Mouse (Mus musculus): ENCODE measurements around the gene Chchd1. TPM values are rescaled to one million over a fixed set of nuclear protein-coding genes. Genes with fewer than 3 reads are reported as not detected.

Gene Chchd1
- polyA plus RNA-seq, 1 experiment from 2014 or later, result 218 TPM

DNA sequence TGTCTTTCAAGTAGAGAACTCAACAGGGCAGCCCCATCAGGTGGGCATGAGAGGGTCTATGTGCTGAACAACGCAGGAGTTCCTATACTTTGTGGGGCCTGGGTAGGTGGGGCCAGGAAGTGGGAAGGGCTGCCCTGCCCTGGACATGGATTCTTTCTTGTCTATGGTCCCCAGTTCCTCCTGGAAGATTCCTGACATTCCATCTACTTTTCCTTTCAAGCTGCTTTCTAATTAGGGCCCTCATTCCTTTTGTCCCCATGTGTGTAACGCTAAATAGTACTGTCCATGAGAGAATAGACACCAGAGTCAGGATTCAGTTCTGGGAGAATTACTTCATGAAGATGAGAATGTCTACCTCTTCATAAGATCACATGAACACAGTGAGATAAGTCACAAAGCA, 39.2 kb upstream of the Chchd1 start:
- WGBS, result 27% methylated on average over 2 of the region's 2 CpGs
- Histone ChIP-seq H3K4me2 (peak overlapping the region; percentile 96), H3K36me3 (no peaks in the 10 kb centered on the region), H3K9me3 (replicated peaks) (no peaks in the 10 kb centered on the region), H3K9ac (peak overlapping the region; percentile 83), H3K27me3 (no peaks in the 10 kb centered on the region), H3K27ac (peak overlapping the region; percentile 94), H3K4me3 (peak overlapping the region; percentile 71), H3K4me1 (replicated peaks) (peaks cover 40% of the 10 kb centered on the region)
- ATAC-seq (replicated peaks; ENCODE audit: insufficient number of reproducible peaks, insufficient read depth, low FRiP score, low read depth), result no peak; the same call in 1 of the 2 replicates

- peak overlapping the region; percentile 71 for H3K4me3 ChIP-seq
- H3K9me3 ChIP-seq (replicated peaks), result no peaks in the 10 kb centered on the region
- no peaks in the 10 kb centered on the region for H3K27me3 ChIP-seq
- H3K4me2 ChIP-seq, result peak overlapping the region; percentile 96
- H3K36me3 ChIP-seq, result no peaks in the 10 kb centered on the region
- peak; percentile 71 for ATAC-seq (replicated peaks; ENCODE audit: insufficient number of reproducible peaks, insufficient read depth, low FRiP score, low read depth)
- H3K27ac ChIP-seq, result peak overlapping the region; percentile 94
- whole genome bisulfite sequencing, result 24% methylated on average over 3 of the region's 3 CpGs
- H3K4me1 ChIP-seq (replicated peaks), result peaks cover 45% of the 10 kb centered on the region
- peak overlapping the region; percentile 83 for H3K9ac ChIP-seq
These were observed 38.4 kb upstream of the Chchd1 start for GRCm38 (mm10) chr14:20664436-20664835.

GRCm38 (mm10) chr14:20667469-20667868, 35.3 kb upstream of the Chchd1 start:
- Histone ChIP-seq H3K4me3 (peak overlapping the region; percentile 50), H3K9ac (peak overlapping the region; percentile 66), H3K27me3 (no peaks in the 10 kb centered on the region), H3K4me2 (peak overlapping the region; percentile 60), H3K9me3 (replicated peaks) (no peaks in the 10 kb centered on the region), H3K4me1 (replicated peaks) (peaks cover 20% of the 10 kb centered on the region), H3K36me3 (no peaks in the 10 kb centered on the region), H3K27ac (peak overlapping the region; percentile 92)
- no peak for ATAC-seq (replicated peaks; ENCODE audit: insufficient number of reproducible peaks, insufficient read depth, low FRiP score, low read depth)
- 64% methylated on average over 1 of the region's 1 CpGs for WGBS

DNA sequence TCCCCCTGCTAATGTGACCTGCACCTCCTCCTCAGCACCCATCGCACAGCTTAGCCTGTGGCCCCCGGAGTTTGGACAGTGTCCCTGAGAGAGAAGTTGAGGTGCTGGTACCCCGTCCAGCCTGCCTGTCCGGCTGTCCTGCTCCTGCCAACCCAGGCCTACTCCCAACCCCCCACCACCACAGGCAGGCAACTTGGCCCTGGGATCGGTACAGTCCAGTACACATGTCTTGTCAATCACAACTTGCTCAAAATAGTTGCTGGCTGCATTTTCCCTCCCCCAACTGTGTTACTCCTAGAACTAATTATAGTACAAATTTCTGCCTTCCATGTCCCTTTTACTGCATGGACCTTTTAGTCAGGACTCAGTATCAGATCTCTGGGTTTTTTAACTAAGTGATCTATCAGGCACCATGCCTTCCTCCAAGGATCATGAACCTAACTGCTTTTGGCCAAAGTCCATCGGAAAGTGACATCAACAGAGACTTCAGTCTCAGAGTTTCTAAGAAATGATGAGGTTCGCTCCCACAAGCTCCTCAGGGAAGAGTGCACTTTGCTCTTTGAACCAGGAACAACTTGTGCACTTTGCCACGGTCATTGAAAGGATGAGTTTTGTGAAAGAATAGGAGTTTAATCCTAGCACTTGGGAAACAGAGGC, 34.5 kb upstream of the Chchd1 start, which contains the start of gene Synpo2l:
TSS of gene Synpo2l (minus strand) at position 201 of the 657 bp plus-strand sequence.
- Histone ChIP-seq H3K27ac (peak within 1 kb of the TSS; percentile 92), H3K36me3 (no peaks in the 10 kb centered on the region), H3K4me2 (peak within 1 kb of the TSS; percentile 60), H3K27me3 (no peaks in the 10 kb centered on the region), H3K9ac (peak within 1 kb of the TSS; percentile 66), H3K4me1 (replicated peaks) (peaks cover 20% of the 10 kb centered on the region), H3K9me3 (replicated peaks) (no peaks in the 10 kb centered on the region), H3K4me3 (peak within 1 kb of the TSS; percentile 50)
- ATAC-seq (replicated peaks; ENCODE audit: insufficient number of reproducible peaks, insufficient read depth, low FRiP score, low read depth), result peak; percentile 71
- 51% methylated on average over 8 of the region's 8 CpGs for WGBS

- Histone ChIP-seq H3K27ac (no peak overlapping the region), H3K4me3 (no peak overlapping the region), H3K9me3 (replicated peaks) (no peaks in the 10 kb centered on the region), H3K27me3 (no peaks in the 10 kb centered on the region), H3K4me2 (no peak overlapping the region; the same call in 1 of the 2 replicates), H3K36me3 (peaks cover 23% of the 10 kb centered on the region), H3K4me1 (replicated peaks) (peaks cover 22% of the 10 kb centered on the region), H3K9ac (no peak overlapping the region)
- WGBS, result 92% methylated on average over 2 of the region's 2 CpGs
- no peak for ATAC-seq (replicated peaks; ENCODE audit: insufficient number of reproducible peaks, insufficient read depth, low FRiP score, low read depth)
These were observed 29.8 kb upstream of the Chchd1 start for GRCm38 (mm10) chr14:20672990-20673389.

DNA sequence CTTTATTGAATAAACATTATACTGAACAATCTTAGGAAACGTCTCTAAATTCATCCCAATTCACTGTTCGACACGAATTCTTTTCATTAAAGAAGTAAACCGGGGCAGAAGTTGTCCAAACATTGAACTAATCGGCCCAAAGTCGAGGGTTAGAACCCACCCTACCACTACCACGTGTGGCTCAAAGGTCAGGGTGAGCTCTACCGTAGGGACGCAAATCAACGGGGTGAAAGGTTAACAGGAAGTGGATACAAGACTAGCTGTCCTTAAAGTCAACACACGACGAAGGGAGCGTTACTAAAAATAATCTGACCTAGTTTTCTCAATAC, 29.1 kb upstream of the Chchd1 start:
- ATAC-seq (replicated peaks; ENCODE audit: insufficient number of reproducible peaks, insufficient read depth, low FRiP score, low read depth), result peak; percentile 11; the same call in 1 of the 2 replicates
- no peaks in the 10 kb centered on the region for H3K27me3 ChIP-seq
- H3K4me1 ChIP-seq (replicated peaks), result peaks cover 18% of the 10 kb centered on the region
- H3K9me3 ChIP-seq (replicated peaks), result no peaks in the 10 kb centered on the region
- H3K9ac ChIP-seq, result peak overlapping the region; percentile 51
- peaks cover 30% of the 10 kb centered on the region for H3K36me3 ChIP-seq
- H3K4me2 ChIP-seq, result peak overlapping the region; percentile 72
- peak overlapping the region; percentile 95 for H3K27ac ChIP-seq
- H3K4me3 ChIP-seq, result peak overlapping the region; percentile 72
- WGBS, result 10% methylated on average over 13 of the region's 13 CpGs

DNA sequence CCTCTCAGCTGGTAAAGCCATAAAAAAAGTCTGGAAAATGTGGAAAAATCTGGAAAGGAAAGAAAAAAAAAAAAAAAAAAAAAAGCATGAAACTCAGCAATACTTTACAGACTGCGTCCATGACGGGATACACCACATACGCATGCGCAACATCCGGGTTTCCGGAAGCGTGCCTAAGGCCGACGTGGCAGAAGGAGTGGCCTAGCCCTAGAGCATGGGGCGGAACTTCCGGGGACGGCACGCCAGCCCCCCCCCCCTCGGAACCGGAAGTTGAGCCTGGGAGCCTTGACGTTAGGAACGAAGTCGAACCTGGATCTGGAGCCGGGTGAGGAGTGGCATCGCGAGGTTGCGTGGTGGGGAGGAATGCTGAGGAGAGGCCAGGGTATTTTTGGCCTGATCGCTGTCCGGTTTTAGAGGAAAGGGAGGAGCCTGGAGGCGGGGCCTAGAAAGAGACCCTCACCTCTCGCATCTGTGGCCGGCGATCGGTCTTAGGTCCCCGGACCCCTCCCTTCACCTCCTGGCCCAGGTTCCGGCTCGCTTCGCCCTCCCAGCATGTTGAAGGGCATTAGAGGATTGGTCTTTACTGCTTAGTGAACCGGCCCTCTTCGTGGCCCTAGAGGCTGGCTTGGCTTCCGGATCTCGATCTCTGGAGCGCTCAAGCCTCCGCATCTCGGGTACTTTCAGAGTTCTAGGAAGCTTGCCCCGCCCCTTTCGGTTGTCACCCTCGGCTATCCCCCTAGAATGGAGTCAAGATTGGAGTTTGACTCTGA, 28.6 kb upstream of the Chchd1 start, which contains the start of gene Sec24c:
TSS of gene Sec24c (plus strand) at position 245 of the 770 bp plus-strand sequence.
- Histone ChIP-seq H3K9ac (peak within 1 kb of the TSS; percentile 70), H3K4me1 (replicated peaks) (peaks cover 13% of the 10 kb centered on the region), H3K36me3 (peaks cover 36% of the 10 kb centered on the region), H3K27me3 (no peaks in the 10 kb centered on the region), H3K4me2 (peak within 1 kb of the TSS; percentile 72), H3K4me3 (peak within 1 kb of the TSS; percentile 72), H3K9me3 (replicated peaks) (no peaks in the 10 kb centered on the region), H3K27ac (peak within 1 kb of the TSS; percentile 95)
- peak; percentile 97 for ATAC-seq (replicated peaks; ENCODE audit: insufficient number of reproducible peaks, insufficient read depth, low FRiP score, low read depth)
- 1% methylated on average over 43 of the region's 43 CpGs for WGBS

DNA sequence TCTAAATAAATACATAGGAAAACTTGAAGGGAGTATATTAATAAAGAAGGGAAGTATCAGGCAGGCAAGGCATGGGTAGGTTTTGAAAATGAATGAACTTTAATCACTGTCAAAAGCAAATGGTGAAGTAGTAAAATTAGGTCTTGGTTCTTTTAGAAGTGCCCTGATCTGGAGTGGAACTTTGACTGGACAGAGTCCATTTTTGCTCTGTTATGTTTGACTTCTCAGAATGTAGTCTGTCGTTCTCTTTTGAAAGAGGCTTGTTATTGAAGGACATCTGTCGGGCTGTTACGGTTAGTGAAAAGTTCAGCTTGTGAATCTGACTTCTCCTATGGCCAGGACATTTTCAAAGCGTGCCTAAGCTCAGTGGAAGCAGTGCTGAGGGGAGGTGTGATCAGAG, 24.9 kb upstream of the Chchd1 start:
- Histone ChIP-seq H3K9me3 (replicated peaks) (no peaks in the 10 kb centered on the region), H3K4me1 (replicated peaks) (peaks cover 20% of the 10 kb centered on the region), H3K36me3 (peaks cover 69% of the 10 kb centered on the region), H3K9ac (no peak overlapping the region), H3K4me2 (no peak overlapping the region), H3K27me3 (no peaks in the 10 kb centered on the region), H3K4me3 (no peak overlapping the region), H3K27ac (no peak overlapping the region)
- WGBS, result 91% methylated on average over 4 of the region's 4 CpGs
- ATAC-seq (replicated peaks; ENCODE audit: insufficient number of reproducible peaks, insufficient read depth, low FRiP score, low read depth), result no peak

DNA sequence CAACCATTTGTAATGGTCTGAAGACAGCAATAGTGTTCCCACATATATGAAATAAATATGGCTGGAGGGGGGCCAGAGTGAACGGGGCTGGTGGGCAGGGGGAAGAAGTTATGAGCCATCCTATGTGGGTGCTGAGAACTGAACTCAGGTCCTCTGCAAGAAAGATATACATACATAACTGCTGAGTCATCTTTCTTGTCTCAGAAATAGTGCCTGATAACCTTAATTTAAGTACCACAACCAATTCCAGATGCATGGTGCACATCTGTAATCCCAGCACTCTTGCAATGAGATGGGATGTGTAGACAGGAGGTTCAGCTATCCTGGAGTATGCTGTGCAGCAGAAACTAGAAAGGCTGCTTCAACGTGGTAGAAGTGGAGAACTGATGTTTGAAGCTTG, 21.1 kb upstream of the Chchd1 start:
- Histone ChIP-seq H3K9me3 (replicated peaks) (no peaks in the 10 kb centered on the region), H3K9ac (no peak overlapping the region), H3K27me3 (no peaks in the 10 kb centered on the region), H3K4me3 (no peak overlapping the region), H3K27ac (peak overlapping the region; percentile 51; the same call in 1 of the 2 replicates), H3K4me1 (replicated peaks) (peaks cover 7% of the 10 kb centered on the region), H3K4me2 (no peak overlapping the region), H3K36me3 (peaks cover 96% of the 10 kb centered on the region)
- no peak for ATAC-seq (replicated peaks; ENCODE audit: insufficient number of reproducible peaks, insufficient read depth, low FRiP score, low read depth)
- WGBS, result 88% methylated on average over 2 of the region's 2 CpGs

- Histone ChIP-seq H3K27me3 (no peaks in the 10 kb centered on the region), H3K4me3 (no peak overlapping the region), H3K9ac (no peak overlapping the region), H3K9me3 (replicated peaks) (no peaks in the 10 kb centered on the region), H3K4me2 (no peak overlapping the region), H3K36me3 (peaks cover 97% of the 10 kb centered on the region), H3K27ac (peak overlapping the region; percentile 51), H3K4me1 (replicated peaks) (peaks cover 7% of the 10 kb centered on the region)
- 44% methylated on average over 3 of the region's 3 CpGs for WGBS
- no peak for ATAC-seq (replicated peaks; ENCODE audit: insufficient number of reproducible peaks, insufficient read depth, low FRiP score, low read depth)
These were observed 20.3 kb upstream of the Chchd1 start for GRCm38 (mm10) chr14:20682498-20682897.

DNA sequence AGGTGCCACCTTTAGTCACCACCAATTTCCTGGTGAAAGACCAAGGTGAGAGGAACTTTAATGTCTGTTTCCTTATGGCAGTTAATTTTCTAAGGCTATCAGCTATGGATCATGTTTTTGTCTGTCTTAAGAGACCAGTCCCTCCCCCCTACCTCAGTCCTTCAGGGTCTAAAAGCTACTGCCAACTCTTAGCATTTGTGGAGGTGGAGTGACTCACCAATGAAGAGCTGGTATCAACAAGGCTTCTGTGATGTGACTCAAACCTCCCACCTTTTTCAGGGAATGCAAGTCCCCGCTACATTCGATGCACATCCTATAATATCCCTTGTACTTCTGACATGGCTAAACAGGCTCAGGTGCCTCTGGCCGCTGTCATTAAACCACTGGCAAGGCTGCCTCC, 16.2 kb upstream of the Chchd1 start:
- H3K4me3 ChIP-seq, result no peak overlapping the region
- H3K9ac ChIP-seq, result no peak overlapping the region
- no peaks in the 10 kb centered on the region for H3K27me3 ChIP-seq
- 94% methylated on average over 3 of the region's 3 CpGs for WGBS
- ATAC-seq (replicated peaks; ENCODE audit: insufficient number of reproducible peaks, insufficient read depth, low FRiP score, low read depth), result no peak
- peaks cover 96% of the 10 kb centered on the region for H3K36me3 ChIP-seq
- peaks cover 7% of the 10 kb centered on the region for H3K4me1 ChIP-seq (replicated peaks)
- H3K27ac ChIP-seq, result no peak overlapping the region
- no peaks in the 10 kb centered on the region for H3K9me3 ChIP-seq (replicated peaks)
- H3K4me2 ChIP-seq, result no peak overlapping the region
